ENCODE assay signal across 10 mouse cellular contexts in genomic region chr10:78756021-78756420, GRCm38 (mm10). TPM values are rescaled to one million over a fixed set of nuclear protein-coding genes. Genes with fewer than 3 reads are reported as not detected.
DNase-seq lines count a peak whose midpoint lies in the region; ATAC-seq and TF ChIP-seq lines count a peak whose summit lies in the region.
"Had no signal": no experiment of that assay in that cellular context is flagged by ENCODE, and none has a peak within 500 bp of the region (broad histone marks: within the 10 kb centered on the region; RNA-seq: fewer than 3 reads in every experiment).

No protein-coding gene starts in this region.

- no peak overlapping the region for H3K27ac ChIP-seq in liver, adult 2 months (replicated peaks; ENCODE audit: insufficient read depth, low read depth, low read length)
- H3K27ac ChIP-seq in liver, embryonic 12.5 days = no peak overlapping the region
- H3K27ac ChIP-seq: heart, embryonic 13.5 days; neural tube, embryonic 13.5 days had no signal

- 41% methylated on average over 6 of the region's 6 CpGs for WGBS in liver, adult 2 months
- 39% methylated on average over 6 of the region's 6 CpGs for WGBS in liver, embryonic 12.5 days (ENCODE audit: insufficient replicate concordance)

- H3K36me3 ChIP-seq in liver, adult 2 months (ENCODE audit: control insufficient read depth, insufficient read depth, low read length) = no peaks in the 10 kb centered on the region
- H3K36me3 ChIP-seq in liver, embryonic 12.5 days = no peaks in the 10 kb centered on the region
- H3K36me3 ChIP-seq: heart, embryonic 13.5 days; neural tube, embryonic 13.5 days had no signal

- no peak overlapping the region for H3K9ac ChIP-seq in liver, adult 2 months (ENCODE audit: low read depth, low read length)
- no peak overlapping the region for H3K9ac ChIP-seq in liver, embryonic 12.5 days
- H3K9ac ChIP-seq: heart, embryonic 13.5 days; neural tube, embryonic 13.5 days had no signal

- peak; percentile 77 for TF ChIP-seq CTCF in liver, adult 2 months (IDR thresholded peaks at IDR 0.05; ENCODE audit: low read depth, low read length)

- intact Hi-C loops in heart, postnatal 36 days (cut with DNase I) = loop anchor here (1.0 kb wide), 1 partner anchor 360 kb away; no protein-coding TSS in a partner anchor
- intact Hi-C loops in left cerebral cortex, postnatal 25 days (cut with DNase I) = loop anchor here (1.0 kb wide), 1 partner anchor 360 kb away; no protein-coding TSS in a partner anchor

- no peaks in the 10 kb centered on the region for H3K9me3 ChIP-seq in liver, embryonic 12.5 days (replicated peaks)
- H3K9me3 ChIP-seq: heart, embryonic 13.5 days; neural tube, embryonic 13.5 days had no signal

- peak; percentile 27 for DNase-seq in liver, adult 2 months (ENCODE audit: extremely low read depth, low read depth, low spot score)
- DNase-seq in ZHBTc4 (ENCODE audit: low read depth, low spot score) = peak; percentile 77
- peak; percentile 56 to 83 for DNase-seq in cerebellum, postnatal 4 days (ENCODE audit: low spot score in 2 of 2)
- DNase-seq in heart, postnatal 36 days = peak; percentile 48 to 73
- DNase-seq in left cerebral cortex, postnatal 25 days (ENCODE audit: low spot score in 2 of 2) = peak; percentile 87 to 89
- peak; percentile 89 to 90 for DNase-seq in right cerebral cortex, adult 2 months (ENCODE audit: low spot score in 2 of 2)

- no peaks in the 10 kb centered on the region for H3K4me1 ChIP-seq in liver, adult 2 months (ENCODE audit: control insufficient read depth, insufficient read depth, low read length)
- no peaks in the 10 kb centered on the region for H3K4me1 ChIP-seq in liver, embryonic 12.5 days

- H3K27me3 ChIP-seq in liver, adult 2 months (ENCODE audit: control insufficient read depth, insufficient read depth, low read length) = peaks cover 6% of the 10 kb centered on the region; the same call in 1 of the 2 replicates
- peaks cover 30% of the 10 kb centered on the region for H3K27me3 ChIP-seq in liver, embryonic 12.5 days (replicated peaks)

- no peak overlapping the region for H3K4me3 ChIP-seq in liver, adult 2 months (ENCODE audit: insufficient read depth, low read depth, low read length)
- no peak overlapping the region for H3K4me3 ChIP-seq in liver, embryonic 12.5 days
- H3K4me3 ChIP-seq: heart, embryonic 13.5 days; neural tube, embryonic 13.5 days had no signal

- H3K4me2 ChIP-seq in liver, embryonic 12.5 days = no peak overlapping the region
- H3K4me2 ChIP-seq: heart, embryonic 13.5 days; neural tube, embryonic 13.5 days had no signal

- no peak for ATAC-seq in liver, embryonic 12.5 days
- ATAC-seq in activated CD4-positive, CD25-positive, alpha-beta regulatory T cell, adult 4 months = no peak

- TF ChIP-seq POLR2A in liver, adult 2 months (IDR thresholded peaks at IDR 0.05; ENCODE audit: extremely low read depth, insufficient read depth, low read length) = no peak

- H3K79me2 ChIP-seq in liver, adult 2 months (ENCODE audit: control insufficient read depth, insufficient read depth, low read length) = no peaks in the 10 kb centered on the region

RNA-seq across cellular contexts. Expression of gene Ccdc105, which starts 3.2 kb away (rescaled TPM):
- total RNA-seq in liver, adult 2 months (2014; rRNA removed) = not detected in 2 replicates
- polyA plus RNA-seq in liver, adult 2 months (2012; rRNA removed) = not detected in 2 replicates
- polyA plus RNA-seq in liver, embryonic 12.5 days (2016; fragmentation: Nextera tagmentation; extraction: Ambion mirVana) = not detected in 2 replicates
- total RNA-seq in heart, postnatal 36 days (2021) = not detected
- total RNA-seq in left cerebral cortex, postnatal 25 days (2021) = under 1 TPM; 0.41 to 0.57 TPM
- not detected for polyA plus RNA-seq in activated CD4-positive, CD25-positive, alpha-beta regulatory T cell, adult 4 months (2017; shearing (Covaris generic))
- polyA plus RNA-seq: heart, embryonic 13.5 days had no signal

RNA-seq across cellular contexts. Expression of gene Slc1a6, which starts 24.3 kb away (rescaled TPM):
- total RNA-seq in liver, adult 2 months (2014; rRNA removed) = 0.18 TPM in 1 of 2 replicates, not detected in the other
- 0.07 and 0.10 TPM in 2 replicates for polyA plus RNA-seq in liver, adult 2 months (2012; rRNA removed)
- polyA plus RNA-seq in liver, embryonic 12.5 days (2016; fragmentation: Nextera tagmentation; extraction: Ambion mirVana) = 0.61 and 0.78 TPM in 2 replicates
- total RNA-seq in heart, postnatal 36 days (2021) = under 1 TPM in 1 of 2 experiments, not detected in 1; 0.30 TPM
- total RNA-seq in left cerebral cortex, postnatal 25 days (2021) = 10 to 100 TPM; 10.8 to 12.5 TPM
- not detected for polyA plus RNA-seq in activated CD4-positive, CD25-positive, alpha-beta regulatory T cell, adult 4 months (2017; shearing (Covaris generic))

RNA-seq across cellular contexts. Expression of gene Casp14, which starts 37.9 kb away (rescaled TPM):
- not detected in 2 replicates for total RNA-seq in liver, adult 2 months (2014; rRNA removed)
- polyA plus RNA-seq in liver, adult 2 months (2012; rRNA removed) = not detected in 2 replicates
- not detected in 2 replicates for polyA plus RNA-seq in liver, embryonic 12.5 days (2016; fragmentation: Nextera tagmentation; extraction: Ambion mirVana)
- total RNA-seq in heart, postnatal 36 days (2021) = not detected
- not detected for total RNA-seq in left cerebral cortex, postnatal 25 days (2021)
- not detected for polyA plus RNA-seq in activated CD4-positive, CD25-positive, alpha-beta regulatory T cell, adult 4 months (2017; shearing (Covaris generic))
- polyA plus RNA-seq: heart, embryonic 13.5 days; neural tube, embryonic 13.5 days had no signal

Comparison
In these comparisons a context has a peak if more than half of its experiments do, and no peak if none do; other contexts are left out.
1. DNase-seq: peak in every context shown above with its lines; median percentile 90 in right cerebral cortex, adult 2 months; 88 in left cerebral cortex, postnatal 25 days; 77 in ZHBTc4; 70 in cerebellum, postnatal 4 days; 60 in heart, postnatal 36 days; 27 in liver, adult 2 months.